Mouse (Mus musculus): ENCODE results near the gene Zfp629.

- TF ChIP-seq CTCF (IDR thresholded peaks at IDR 0.05; ENCODE audit: borderline replicate concordance, control insufficient read depth, extremely low read depth, insufficient read depth, low read length, poor library complexity): no peak
- no peak for TF ChIP-seq POLR2A (IDR thresholded peaks at IDR 0.05; ENCODE audit: control insufficient read depth, extremely low read depth, insufficient read depth, low read length, poor library complexity)
Measured at GRCm38 (mm10) chr7:127592575-127592974, 23.0 kb downstream of the Zfp629 start.
